16 mouse cellular contexts compared by ENCODE assay signal in genomic region chrX:129765378-129765777, GRCm38 (mm10). TPM values are rescaled to one million over a fixed set of nuclear protein-coding genes. Genes with fewer than 3 reads are reported as not detected.
A peak's percentile ranks its signal among the peaks of the same experiment; 100 is the strongest.
DNase-seq lines count a peak whose midpoint lies in the region; ATAC-seq lines count a peak whose summit lies in the region.
"Had no signal": no experiment of that assay in that cellular context is flagged by ENCODE, and none has a peak within 500 bp of the region (broad histone marks: within the 10 kb centered on the region; RNA-seq: fewer than 3 reads in every experiment).

No protein-coding gene starts in this region.

- peak; percentile 7 to 10 for DNase-seq in cerebellum, postnatal 25 days
- DNase-seq in cerebellum, adult 9-10 months: no peak
- DNase-seq in left cerebral cortex, adult 18-20 months (ENCODE audit: low spot score in 2 of 2): peak; percentile 39 to 43
- no peak for DNase-seq in left cerebral cortex, postnatal 4 days
- peak; percentile 7 to 23 for DNase-seq in layer of hippocampus, postnatal 36 days
- DNase-seq in spleen, postnatal 4 days (ENCODE audit: low spot score in 2 of 2): no peak
- DNase-seq: adrenal gland, postnatal 36 days; heart, postnatal 14 days; liver, postnatal 0 days; lung, postnatal 36 days had no signal

- no peaks in the 10 kb centered on the region for H3K9me3 ChIP-seq in hindbrain, embryonic 13.5 days
- H3K9me3 ChIP-seq: forebrain, embryonic 10.5 days; limb, embryonic 15.5 days; midbrain, embryonic 13.5 days had no signal

- H3K4me1 ChIP-seq in hindbrain, embryonic 13.5 days (replicated peaks): no peaks in the 10 kb centered on the region
- H3K4me1 ChIP-seq: forebrain, embryonic 10.5 days; limb, embryonic 15.5 days; midbrain, embryonic 13.5 days had no signal

- no peaks in the 10 kb centered on the region for H3K36me3 ChIP-seq in hindbrain, embryonic 13.5 days
- H3K36me3 ChIP-seq: forebrain, embryonic 10.5 days; limb, embryonic 15.5 days; midbrain, embryonic 13.5 days had no signal

- WGBS in hindbrain, embryonic 13.5 days: 76% methylated on average over 2 of the region's 2 CpGs

- H3K27me3 ChIP-seq in hindbrain, embryonic 13.5 days: no peaks in the 10 kb centered on the region
- H3K27me3 ChIP-seq: limb, embryonic 15.5 days; midbrain, embryonic 13.5 days had no signal

- H3K9ac ChIP-seq in hindbrain, embryonic 13.5 days: no peak overlapping the region
- H3K9ac ChIP-seq: limb, embryonic 15.5 days; liver, postnatal 0 days; midbrain, embryonic 13.5 days had no signal

- H3K4me2 ChIP-seq in hindbrain, embryonic 13.5 days: no peak overlapping the region
- H3K4me2 ChIP-seq: limb, embryonic 15.5 days; midbrain, embryonic 13.5 days had no signal

- intact Hi-C loops in left cerebral cortex, postnatal 4 days (cut with DNase I): no loop called here

- H3K4me3 ChIP-seq in hindbrain, embryonic 13.5 days: no peak overlapping the region
- H3K4me3 ChIP-seq: forebrain, embryonic 10.5 days; limb, embryonic 15.5 days; midbrain, embryonic 13.5 days had no signal

- no peak for ATAC-seq in hindbrain, embryonic 13.5 days (ENCODE audit: low FRiP score)
- no peak for ATAC-seq in megakaryocyte-erythroid progenitor cell, adult 5-6 weeks (replicated peaks; ENCODE audit: low FRiP score, low TSS enrichment, poor library complexity, severe bottlenecking)
- ATAC-seq: hindbrain, postnatal 0 days; liver, postnatal 0 days; midbrain, embryonic 13.5 days had no signal

- no peak overlapping the region for H3K27ac ChIP-seq in hindbrain, embryonic 13.5 days
- H3K27ac ChIP-seq: forebrain, embryonic 10.5 days; hindbrain, postnatal 0 days; limb, embryonic 15.5 days; midbrain, embryonic 13.5 days had no signal

RNA-seq across cellular contexts. Expression of gene Diaph2, which starts 15.8 kb away (rescaled TPM):
- total RNA-seq in left cerebral cortex, adult 18-20 months (2021): 10 to 100 TPM; 24.3 to 25.2 TPM
- 10 to 100 TPM; 13.6 to 14.9 TPM for total RNA-seq in left cerebral cortex, postnatal 4 days (2021)
- 10 to 100 TPM; 24.9 to 28.7 TPM for total RNA-seq in layer of hippocampus, postnatal 36 days (2021)
- 4.0 and 4.7 TPM in 2 replicates for polyA plus RNA-seq in hindbrain, embryonic 13.5 days (2015; fragmentation: Nextera tagmentation; extraction: Ambion mirVana)
- 2.7 and 3.0 TPM in 2 replicates for total RNA-seq in megakaryocyte-erythroid progenitor cell, adult 5-6 weeks (2014; fragmentation: Nextera tagmentation)
- 0.66 and 1.0 TPM in 2 replicates for total RNA-seq in megakaryocyte-erythroid progenitor cell, adult 5-6 weeks (2017)

Comparison
In these comparisons a context has a peak if more than half of its experiments do, and no peak if none do; other contexts are left out.
1. DNase-seq: peak in cerebellum, postnatal 25 days (2 of 2), left cerebral cortex, adult 18-20 months (2 of 2) and layer of hippocampus, postnatal 36 days (2 of 2); none in cerebellum, adult 9-10 months (single experiment), left cerebral cortex, postnatal 4 days (single experiment) and spleen, postnatal 4 days (0 of 2).